Mouse (Mus musculus) spleen, postnatal 36 days (tissue): ENCODE data around the gene Myl6b.

ENCODE experiments used
- DNase-seq, 2 experiments: peaks; one replicate each; pipeline ENCODE4 v3.0.0; 2022; ENCODE audit warnings: low spot score in 2 of 2, mixed read lengths in 1 of 2

The Myl6b gene

GRCm38 (mm10) chr10:128451014-128451413 lies 47.5 kb downstream of the Myl6b start:
- DNase-seq = no peak

- DNase-seq = no peak
Measured at GRCm38 (mm10) chr10:128445407-128445806, 53.1 kb downstream of the Myl6b start.

GRCm38 (mm10) chr10:128444354-128444753 lies 54.1 kb downstream of the Myl6b start:
- no peak for DNase-seq
